Mouse (Mus musculus) midbrain, embryonic 14.5 days (tissue): ENCODE data around the gene Kcnq2. TPM values are rescaled to one million over a fixed set of nuclear protein-coding genes. Genes with fewer than 3 reads are reported as not detected.

ENCODE experiments used
- ATAC-seq: fragments of 200-750 bp; cut with Nextera tagmentation; 2 replicates; pipeline ENCODE4 v1.8.0; 2017; ENCODE audit warnings: moderate number of reproducible peaks, moderate library complexity; ENCODE audit not compliant: low FRiP score, low TSS enrichment
- DNase-seq: peaks from one replicate; pipeline ENCODE4 v3.0.0-alpha.2; 2015
- H3K27ac ChIP-seq: fragments of 300-500 bp; sonication (generic); replicated peaks from 2 replicates; pipeline ENCODE4 v1.5.1; 2014; ENCODE audit warnings: mild to moderate bottlenecking, low read depth, low read length, moderate library complexity
- H3K27me3 ChIP-seq: fragments of 300-500 bp; sonication (generic); 2 replicates; pipeline ENCODE4 v1.6.1; 2014; ENCODE audit warnings: low read length, control low read depth, mixed read lengths; ENCODE audit not compliant: control insufficient read depth, insufficient read depth
- H3K36me3 ChIP-seq: fragments of 300-500 bp; sonication (generic); 2 replicates; pipeline ENCODE4 v1.6.1; 2014; ENCODE audit warnings: low read length, control low read depth; ENCODE audit not compliant: control insufficient read depth, insufficient read depth
- H3K4me1 ChIP-seq: fragments of 300-500 bp; sonication (generic); 2 replicates; pipeline ENCODE4 v1.6.1; 2014; ENCODE audit warnings: mild to moderate bottlenecking, antibody characterized with exemption, low read length, control low read depth; ENCODE audit not compliant: control insufficient read depth, insufficient read depth
- H3K4me2 ChIP-seq: fragments of 300-500 bp; sonication (generic); 2 replicates; pipeline ENCODE4 v1.6.1; 2014; ENCODE audit warnings: mild to moderate bottlenecking, low read length, moderate library complexity
- H3K4me3 ChIP-seq: fragments of 300-500 bp; sonication (generic); replicated peaks from 2 replicates; pipeline ENCODE4 v1.5.1; 2014; ENCODE audit warnings: low read depth, low read length
- H3K9ac ChIP-seq: fragments of 300-500 bp; sonication (generic); replicated peaks from 2 replicates; pipeline ENCODE4 v1.6.1; 2014; ENCODE audit warnings: mild to moderate bottlenecking, low read length, moderate library complexity
- H3K9me3 ChIP-seq: fragments of 300-500 bp; sonication (generic); 2 replicates; pipeline ENCODE4 v1.6.1; 2016; ENCODE audit warnings: low read length, control low read depth, mixed read lengths; ENCODE audit not compliant: control insufficient read depth
- WGBS: fragments of 180-500 bp; shearing (Covaris S2); extraction: QIAGEN DNeasy Blood & Tissue Kit; methylation state at CpG from one replicate; pipeline ENCODE4 v1.1.7; 2014; 5-methylcytosine and 5-hydroxymethylcytosine counted together
- polyA plus RNA-seq: library from polyadenylated mRNA; unstranded; fragments of >200 nt; fragmentation: Nextera tagmentation; extraction: Ambion mirVana; gene quantifications from 2 replicates; pipeline ENCODE4 v1.2.1, GENCODE M21; 2014

Kcnq2 gene
- polyA plus RNA-seq, 1 experiment from 2014 or later, result 52.4 TPM

DNA sequence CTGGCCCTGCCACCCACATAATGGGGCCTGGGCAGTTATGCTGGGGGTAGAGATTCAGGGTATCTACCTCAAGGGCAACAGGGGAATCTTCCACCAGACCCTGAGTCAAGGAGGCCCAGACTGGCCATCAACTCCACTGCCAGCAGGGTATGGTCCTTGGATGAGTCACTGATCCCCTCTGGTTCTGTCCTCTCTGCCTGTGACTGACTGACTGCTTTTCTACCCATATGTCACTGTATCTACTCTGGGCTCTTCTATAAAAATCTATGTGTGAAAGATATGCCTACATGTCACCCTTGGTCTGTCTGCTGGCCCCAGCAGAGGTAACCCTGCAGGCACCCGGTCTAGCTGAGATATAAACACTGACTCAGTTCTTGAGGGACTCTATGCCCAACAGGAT, 18.0 kb upstream of the Kcnq2 start:
- no peaks in the 10 kb centered on the region for H3K9me3 ChIP-seq
- H3K27ac ChIP-seq, result no peak overlapping the region
- ATAC-seq (no peak), DNase-seq (no peak)
- H3K9ac ChIP-seq, result no peak overlapping the region
- peaks cover 21% of the 10 kb centered on the region for H3K36me3 ChIP-seq
- 87% methylated on average over 1 of the region's 1 CpGs for WGBS
- H3K4me3 ChIP-seq, result no peak overlapping the region
- no peak overlapping the region for H3K4me2 ChIP-seq
- 0 out of 2 replicates have a peak, but pooled peaks cover 8% of the 10 kb centered on the region for H3K27me3 ChIP-seq
- peaks cover 23% of the 10 kb centered on the region for H3K4me1 ChIP-seq

DNA sequence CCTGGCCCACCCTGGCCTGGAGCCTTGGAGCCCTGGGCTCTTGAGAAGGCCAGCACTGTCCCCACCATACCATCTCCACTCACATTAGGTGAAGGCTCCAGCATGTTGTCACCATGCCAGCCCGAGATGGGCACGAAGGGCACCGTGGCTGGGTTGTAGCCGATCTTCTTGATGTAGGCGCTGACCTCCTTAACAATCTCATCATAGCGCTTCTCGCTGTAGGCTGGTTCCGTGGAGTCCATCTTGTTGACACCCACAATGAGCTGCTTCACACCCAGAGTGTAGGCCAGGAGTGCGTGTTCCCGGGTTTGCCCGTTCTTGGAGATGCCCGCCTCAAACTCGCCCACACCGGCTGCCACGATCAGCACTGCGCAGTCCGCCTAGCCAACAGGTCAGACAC, 17.6 kb upstream of the Kcnq2 start:
- DNase-seq, result no peak
- no peak for ATAC-seq
- no peak overlapping the region for H3K4me2 ChIP-seq
- no peak overlapping the region for H3K27ac ChIP-seq
- WGBS, result 93% methylated on average over 17 of the region's 17 CpGs
- no peaks in the 10 kb centered on the region for H3K9me3 ChIP-seq
- no peak overlapping the region for H3K9ac ChIP-seq
- H3K4me1 ChIP-seq, result peaks cover 24% of the 10 kb centered on the region
- H3K36me3 ChIP-seq, result peaks cover 21% of the 10 kb centered on the region
- H3K27me3 ChIP-seq, result 0 out of 2 replicates have a peak, but pooled peaks cover 8% of the 10 kb centered on the region
- H3K4me3 ChIP-seq, result no peak overlapping the region

DNA sequence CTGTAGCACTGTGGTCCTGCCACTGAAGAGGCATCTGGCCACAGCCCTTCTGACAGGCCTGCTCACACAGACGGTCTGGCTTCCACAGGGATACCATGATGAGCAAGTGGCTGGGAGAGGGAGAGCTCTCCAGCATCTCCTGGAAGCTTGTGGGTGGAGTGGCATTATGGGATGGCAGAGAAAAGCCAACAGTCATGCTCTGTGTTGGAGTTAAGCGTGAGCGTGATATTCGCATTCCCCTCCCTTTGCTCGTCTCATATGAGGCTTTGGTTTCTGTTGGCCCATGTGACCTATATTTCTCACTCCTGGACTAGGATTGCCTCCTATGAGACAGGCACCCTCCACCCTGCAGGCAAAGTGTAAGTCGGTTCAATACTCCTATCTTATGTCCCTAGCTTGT, 15.2 kb upstream of the Kcnq2 start:
- DNase-seq (no peak), ATAC-seq (no peak)
- no peak overlapping the region for H3K4me3 ChIP-seq
- peaks cover 13% of the 10 kb centered on the region; the same call in 1 of the 2 replicates for H3K27me3 ChIP-seq
- H3K27ac ChIP-seq, result no peak overlapping the region
- 76% methylated on average over 6 of the region's 6 CpGs for WGBS
- peaks cover 14% of the 10 kb centered on the region for H3K4me1 ChIP-seq
- peaks cover 30% of the 10 kb centered on the region for H3K36me3 ChIP-seq
- H3K9ac ChIP-seq, result no peak overlapping the region
- no peak overlapping the region for H3K4me2 ChIP-seq
- H3K9me3 ChIP-seq, result no peaks in the 10 kb centered on the region

DNA sequence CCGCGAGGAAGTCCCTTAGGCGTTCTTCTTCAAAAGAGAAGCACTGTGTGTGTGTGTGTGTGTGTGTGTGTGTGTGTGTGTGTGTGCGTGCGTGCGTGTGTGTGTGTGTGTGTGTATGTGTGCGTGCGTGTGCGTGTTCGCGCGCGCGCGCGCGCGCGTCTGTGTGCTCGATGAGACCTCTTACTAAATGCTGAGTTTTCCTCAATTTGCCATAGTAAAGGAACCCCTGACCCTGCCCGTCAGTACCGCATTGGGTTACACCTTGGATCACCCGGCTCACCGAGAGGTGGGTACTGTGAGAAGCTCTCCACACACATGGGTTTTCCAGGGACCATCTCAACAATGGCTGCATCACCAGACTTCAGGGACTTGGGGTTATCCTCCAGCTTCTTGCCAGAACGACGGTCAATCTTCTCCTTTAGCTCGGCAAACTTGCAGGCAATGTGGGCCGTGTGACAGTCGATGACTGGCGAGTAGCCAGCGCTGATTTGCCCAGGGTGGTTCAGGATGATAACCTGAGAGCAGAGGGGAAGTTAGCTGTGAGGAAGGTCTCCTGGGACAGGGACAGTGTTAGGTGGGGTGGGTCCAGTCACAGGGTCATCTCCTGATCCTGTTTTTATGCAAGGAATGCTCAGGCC, 13.3 kb upstream of the Kcnq2 start:
- peak overlapping the region; percentile 69 for H3K4me2 ChIP-seq
- H3K27me3 ChIP-seq, result peaks cover 13% of the 10 kb centered on the region; the same call in 1 of the 2 replicates
- 12% methylated on average over 31 of the region's 31 CpGs for WGBS
- no peak for ATAC-seq
- peak; percentile 54 for DNase-seq
- peak overlapping the region; percentile 34 for H3K4me3 ChIP-seq
- H3K36me3 ChIP-seq, result peaks cover 30% of the 10 kb centered on the region
- no peak overlapping the region for H3K27ac ChIP-seq
- H3K4me1 ChIP-seq, result peaks cover 10% of the 10 kb centered on the region; the same call in 1 of the 2 replicates
- peak overlapping the region; percentile 29; the same call in 1 of the 2 replicates for H3K9ac ChIP-seq
- H3K9me3 ChIP-seq, result no peaks in the 10 kb centered on the region

DNA sequence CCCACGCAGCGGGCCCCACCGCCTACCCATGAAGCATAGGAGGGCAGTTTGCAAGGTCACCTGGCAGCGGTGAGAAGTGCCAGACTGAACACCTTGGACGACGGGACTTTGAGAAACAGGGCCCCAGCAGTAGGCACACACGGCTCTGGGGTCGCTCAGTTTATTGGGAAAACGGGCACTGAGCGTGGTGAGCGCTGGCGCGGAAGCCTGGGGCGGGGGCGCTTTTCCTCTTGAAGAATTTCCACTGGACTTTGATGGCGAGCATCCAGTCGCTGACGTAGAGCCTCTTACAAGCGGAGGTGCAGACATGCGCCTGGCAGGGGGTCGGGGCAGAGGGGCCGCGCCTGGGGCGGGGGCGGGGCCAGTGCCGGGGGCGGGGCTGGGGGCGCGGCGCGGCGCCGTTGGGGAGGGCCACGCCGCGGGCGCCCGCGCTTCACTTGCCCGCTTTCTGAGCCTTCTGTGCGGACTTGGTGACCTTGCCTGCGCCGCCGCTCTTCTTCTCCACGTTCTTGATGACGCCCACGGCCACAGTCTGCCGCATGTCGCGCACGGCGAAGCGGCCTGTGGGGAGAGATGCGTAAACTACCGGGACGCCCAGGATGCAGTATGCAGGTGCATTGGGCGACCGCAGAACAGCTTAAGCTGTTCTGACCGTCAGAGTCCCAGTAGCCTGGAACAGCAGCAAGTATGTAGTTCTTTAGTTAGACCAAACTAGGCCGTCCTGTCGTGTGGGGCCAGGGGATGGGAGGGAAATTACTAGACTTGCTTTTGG, 12.6 kb upstream of the Kcnq2 start:
- Histone ChIP-seq H3K36me3 (peaks cover 23% of the 10 kb centered on the region), H3K4me1 (peaks cover 10% of the 10 kb centered on the region; the same call in 1 of the 2 replicates), H3K9ac (peak overlapping the region; percentile 29; the same call in 1 of the 2 replicates), H3K4me2 (peak overlapping the region; percentile 69), H3K9me3 (no peaks in the 10 kb centered on the region), H3K4me3 (peak overlapping the region; percentile 34), H3K27ac (no peak overlapping the region), H3K27me3 (peaks cover 13% of the 10 kb centered on the region; the same call in 1 of the 2 replicates)
- ATAC-seq, result 0 out of 2 replicates have a peak, but pooled peaks have one; percentile 29
- peak; percentile 75 for DNase-seq
- WGBS, result under 1% methylated on average over 60 of the region's 61 CpGs

DNA sequence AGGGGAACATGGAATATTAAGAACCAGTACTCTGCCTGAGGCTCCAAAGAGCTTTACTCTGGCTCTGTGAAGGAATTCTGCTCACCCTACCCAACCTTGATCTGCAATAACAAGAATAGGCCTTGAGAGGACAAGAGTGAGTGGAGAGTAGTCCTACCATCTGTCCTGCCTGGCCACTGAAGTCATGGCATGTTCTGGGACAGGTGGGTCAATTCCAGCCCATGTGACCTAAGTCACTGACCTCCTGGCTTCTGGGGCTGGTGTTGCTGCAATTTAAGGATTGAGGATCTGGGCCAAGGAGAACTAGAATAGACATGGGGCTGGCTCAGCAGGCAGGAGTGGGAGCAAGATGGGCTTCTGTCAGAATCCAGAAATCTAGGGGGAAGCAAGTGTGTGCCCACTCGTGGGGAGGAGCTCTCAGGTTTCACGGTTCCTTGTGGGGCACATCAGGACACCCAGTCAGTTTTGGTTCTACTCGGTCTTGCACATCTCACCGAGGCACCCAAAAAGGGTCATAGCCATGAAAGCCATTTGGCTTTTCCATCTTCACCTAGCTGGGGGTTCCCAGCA, 12.0 kb upstream of the Kcnq2 start:
- H3K27me3 ChIP-seq, result peaks cover 13% of the 10 kb centered on the region; the same call in 1 of the 2 replicates
- peaks cover 21% of the 10 kb centered on the region for H3K36me3 ChIP-seq
- WGBS, result 57% methylated on average over 4 of the region's 4 CpGs
- DNase-seq, result no peak
- H3K27ac ChIP-seq, result no peak overlapping the region
- peak overlapping the region; percentile 69 for H3K4me2 ChIP-seq
- ATAC-seq, result no peak
- no peak overlapping the region for H3K9ac ChIP-seq
- peaks cover 10% of the 10 kb centered on the region; the same call in 1 of the 2 replicates for H3K4me1 ChIP-seq
- no peaks in the 10 kb centered on the region for H3K9me3 ChIP-seq
- H3K4me3 ChIP-seq, result peak overlapping the region; percentile 34

DNA sequence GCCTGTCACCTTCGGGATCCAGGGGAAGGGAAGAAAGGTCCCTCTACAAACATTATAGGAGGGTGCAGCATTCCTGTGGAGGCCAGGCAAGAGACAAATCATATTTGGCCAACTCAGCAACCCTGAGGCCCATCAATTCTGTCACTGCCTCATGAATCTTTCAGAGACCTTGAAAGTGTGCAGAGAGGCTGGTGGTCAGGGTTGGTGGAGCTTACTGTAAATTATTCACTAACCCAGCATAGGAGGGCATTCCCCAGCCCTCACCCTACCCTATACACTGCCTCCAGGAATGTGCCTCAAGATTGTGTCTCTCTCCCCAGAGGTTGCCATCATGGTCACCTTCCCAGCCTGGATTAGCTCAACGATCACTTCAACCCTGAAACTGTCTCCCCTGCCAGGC, 9.6 kb upstream of the Kcnq2 start:
- no peak overlapping the region for H3K27ac ChIP-seq
- H3K27me3 ChIP-seq, result peaks cover 6% of the 10 kb centered on the region; the same call in 1 of the 2 replicates
- no peak overlapping the region for H3K9ac ChIP-seq
- no peak overlapping the region for H3K4me2 ChIP-seq
- 87% methylated on average over 2 of the region's 2 CpGs for WGBS
- no peak overlapping the region for H3K4me3 ChIP-seq
- H3K4me1 ChIP-seq, result peaks cover 10% of the 10 kb centered on the region; the same call in 1 of the 2 replicates
- H3K36me3 ChIP-seq, result peaks cover 10% of the 10 kb centered on the region
- H3K9me3 ChIP-seq, result no peaks in the 10 kb centered on the region
- ATAC-seq (no peak), DNase-seq (no peak)

DNA sequence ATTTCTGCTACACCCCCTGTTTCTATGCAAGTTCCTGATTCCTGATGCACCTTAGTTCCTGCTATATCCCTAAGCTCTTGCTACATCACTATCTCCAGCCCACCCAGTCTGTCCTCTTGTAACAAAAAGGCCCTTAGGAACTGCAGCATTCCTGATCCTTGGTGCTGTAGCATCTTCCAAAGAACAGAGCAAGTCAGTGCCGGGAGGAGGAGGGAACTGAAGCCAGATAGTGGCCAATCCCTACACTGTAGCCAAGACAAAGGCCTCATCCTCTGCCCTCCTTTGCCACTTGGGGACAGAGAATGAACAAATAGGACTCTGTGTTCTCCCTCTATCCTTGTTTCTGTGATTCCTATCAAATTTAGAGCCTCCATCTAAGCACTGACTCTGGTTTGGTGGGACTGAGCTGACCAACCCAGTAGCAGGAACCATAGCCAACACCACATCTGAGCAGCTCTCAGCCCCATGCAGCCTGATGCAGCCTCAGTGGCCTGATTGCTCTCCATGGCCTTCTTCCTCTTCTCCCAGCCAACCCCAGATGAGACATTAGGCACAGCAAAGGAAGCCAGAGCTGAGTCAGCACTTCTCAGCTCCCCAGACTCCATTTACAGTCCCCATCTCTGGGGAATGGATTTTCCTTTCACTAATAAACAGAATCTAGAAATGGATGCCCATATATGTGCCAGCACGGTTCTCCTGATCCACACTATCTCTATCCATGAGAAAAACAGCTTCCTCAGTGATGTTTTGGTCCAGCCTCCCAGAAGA, 8.6 kb upstream of the Kcnq2 start:
- no peak for DNase-seq
- Histone ChIP-seq H3K27ac (no peak overlapping the region), H3K9me3 (no peaks in the 10 kb centered on the region), H3K4me3 (no peak overlapping the region), H3K9ac (no peak overlapping the region), H3K4me1 (peaks cover 10% of the 10 kb centered on the region; the same call in 1 of the 2 replicates), H3K27me3 (peaks cover 5% of the 10 kb centered on the region; the same call in 1 of the 2 replicates), H3K36me3 (0 out of 2 replicates have a peak, but pooled peaks cover 8% of the 10 kb centered on the region), H3K4me2 (no peak overlapping the region)
- no peak for ATAC-seq
- 65% methylated on average over 2 of the region's 2 CpGs for WGBS
